Mouse (Mus musculus) embryonic facial prominence, embryonic 13.5 days (tissue): Measurements from ENCODE around the gene Noct. TPM values are rescaled to one million over a fixed set of nuclear protein-coding genes. Genes with fewer than 3 reads are reported as not detected.
"Not testable (repeated sequence)": the region's sequence is repeated elsewhere in the genome, so short reads cannot be mapped to it uniquely, and the experiment has no call there.

ENCODE experiments used
- ATAC-seq: fragments of 200-750 bp; cut with Nextera tagmentation; 2 replicates; pipeline ENCODE4 v1.8.0; 2017; ENCODE audit warnings: low read depth; ENCODE audit not compliant: insufficient number of reproducible peaks, insufficient read depth, low FRiP score, low TSS enrichment
- H3K27ac ChIP-seq: fragments of 300-500 bp; sonication (generic); 2 replicates; pipeline ENCODE4 v1.5.1; 2015; ENCODE audit warnings: moderate library complexity, mild to moderate bottlenecking, inconsistent platforms
- H3K27me3 ChIP-seq: fragments of 300-500 bp; sonication (generic); 2 replicates; pipeline ENCODE4 v1.6.1; 2015; ENCODE audit warnings: mild to moderate bottlenecking, inconsistent platforms
- H3K36me3 ChIP-seq: fragments of 300-500 bp; sonication (generic); 2 replicates; pipeline ENCODE4 v1.6.1; 2015; ENCODE audit warnings: mild to moderate bottlenecking, inconsistent platforms
- H3K4me1 ChIP-seq: fragments of 300-500 bp; sonication (generic); 2 replicates; pipeline ENCODE4 v1.6.1; 2015; ENCODE audit warnings: inconsistent platforms
- H3K4me2 ChIP-seq: fragments of 300-500 bp; sonication (generic); 2 replicates; pipeline ENCODE4 v1.6.1; 2015; ENCODE audit warnings: moderate library complexity, mild to moderate bottlenecking, inconsistent platforms
- H3K4me3 ChIP-seq: fragments of 300-500 bp; sonication (generic); 2 replicates; pipeline ENCODE4 v1.5.1; 2015; ENCODE audit warnings: mild to moderate bottlenecking, inconsistent platforms
- H3K9ac ChIP-seq: fragments of 300-500 bp; sonication (generic); 2 replicates; pipeline ENCODE4 v1.6.1; 2015; ENCODE audit warnings: mild to moderate bottlenecking, inconsistent platforms
- H3K9me3 ChIP-seq: fragments of 300-500 bp; sonication (generic); 2 replicates; pipeline ENCODE4 v1.6.1; 2016; ENCODE audit warnings: inconsistent platforms
- WGBS: fragments of 180-500 bp; shearing (Covaris S2); methylation state at CpG from one replicate; pipeline ENCODE4 v1.1.7; 2015; ENCODE audit warnings: mixed read lengths; 5-methylcytosine and 5-hydroxymethylcytosine counted together
- polyA plus RNA-seq: library from polyadenylated mRNA; unstranded; fragments of >200 nt; fragmentation: Nextera tagmentation; extraction: Ambion mirVana; gene quantifications from 2 replicates; pipeline ENCODE4 v1.2.1, GENCODE M21; 2015

Noct gene
- 9.6 and 9.9 TPM in 2 replicates for polyA plus RNA-seq

- peak; percentile 84 for ATAC-seq
- Histone ChIP-seq H3K9me3 (no peaks in the 10 kb centered on the region), H3K4me3 (peak within 1 kb of the TSS; percentile 92), H3K27me3 (no peaks in the 10 kb centered on the region), H3K36me3 (no peaks in the 10 kb centered on the region), H3K9ac (peak within 1 kb of the TSS; percentile 89), H3K4me2 (peak within 1 kb of the TSS; percentile 68), H3K4me1 (peaks cover 34% of the 10 kb centered on the region), H3K27ac (peak within 1 kb of the TSS; percentile 95)
- WGBS, result under 1% methylated on average over 84 of the region's 100 CpGs
Observed at GRCm38 (mm10) chr3:51224363-51225225, at the start of gene Noct. Gene Noct, plus strand, starts transcription at chr3:51224447.

GRCm38 (mm10) chr3:51178158-51178557, 46.1 kb upstream of the Noct start:
- H3K4me2 ChIP-seq, result peak overlapping the region; percentile 21; the same call in 1 of the 2 replicates
- no peaks in the 10 kb centered on the region for H3K36me3 ChIP-seq
- WGBS, result 29% methylated on average over 10 of the region's 10 CpGs
- H3K4me1 ChIP-seq, result 0 out of 2 replicates have a peak, but pooled peaks cover 6% of the 10 kb centered on the region
- no peak overlapping the region for H3K4me3 ChIP-seq
- no peak overlapping the region for H3K9ac ChIP-seq
- no peaks in the 10 kb centered on the region for H3K9me3 ChIP-seq
- H3K27me3 ChIP-seq, result no peaks in the 10 kb centered on the region
- no peak overlapping the region for H3K27ac ChIP-seq
- no peak for ATAC-seq

- Histone ChIP-seq H3K9ac (no peak overlapping the region), H3K27me3 (no peaks in the 10 kb centered on the region), H3K27ac (no peak overlapping the region), H3K4me2 (no peak overlapping the region), H3K9me3 (no peaks in the 10 kb centered on the region), H3K4me1 (0 out of 2 replicates have a peak, but pooled peaks cover 2% of the 10 kb centered on the region), H3K4me3 (no peak overlapping the region), H3K36me3 (no peaks in the 10 kb centered on the region)
- ATAC-seq, result no peak
- 87% methylated on average over 6 of the region's 6 CpGs for WGBS
Observed at GRCm38 (mm10) chr3:51179460-51180146, 44.6 kb upstream of the Noct start.

- no peak for ATAC-seq
- 72% methylated on average over 8 of the region's 8 CpGs for WGBS
- Histone ChIP-seq H3K4me1 (0 out of 2 replicates have a peak, but pooled peaks cover 6% of the 10 kb centered on the region), H3K36me3 (no peaks in the 10 kb centered on the region), H3K4me2 (no peak overlapping the region), H3K9ac (no peak overlapping the region), H3K9me3 (no peaks in the 10 kb centered on the region), H3K27ac (no peak overlapping the region), H3K27me3 (no peaks in the 10 kb centered on the region), H3K4me3 (no peak overlapping the region)
Observed at GRCm38 (mm10) chr3:51180341-51180940, 43.8 kb upstream of the Noct start.

- no peak overlapping the region for H3K4me3 ChIP-seq
- no peak for ATAC-seq
- 88% methylated on average over 5 of the region's 5 CpGs for WGBS
- H3K27ac ChIP-seq, result no peak overlapping the region
- H3K4me1 ChIP-seq, result 0 out of 2 replicates have a peak, but pooled peaks cover 6% of the 10 kb centered on the region
- H3K27me3 ChIP-seq, result no peaks in the 10 kb centered on the region
- no peak overlapping the region for H3K9ac ChIP-seq
- H3K9me3 ChIP-seq, result no peaks in the 10 kb centered on the region
- H3K4me2 ChIP-seq, result no peak overlapping the region
- no peaks in the 10 kb centered on the region for H3K36me3 ChIP-seq
Observed at GRCm38 (mm10) chr3:51182455-51182854, 41.8 kb upstream of the Noct start.

- H3K4me2 ChIP-seq, H3K27me3 ChIP-seq, H3K9me3 ChIP-seq, H3K4me1 ChIP-seq, H3K27ac ChIP-seq, ATAC-seq, H3K36me3 ChIP-seq, H3K9ac ChIP-seq, H3K4me3 ChIP-seq: not testable (repeated sequence)
- WGBS, result 68% methylated on average over 1 of the region's 1 CpGs
Observed at GRCm38 (mm10) chr3:51183508-51183907, 40.7 kb upstream of the Noct start.

- not testable (repeated sequence) for H3K9ac ChIP-seq, H3K9me3 ChIP-seq, H3K27ac ChIP-seq, ATAC-seq, H3K4me1 ChIP-seq, H3K27me3 ChIP-seq, H3K4me3 ChIP-seq, H3K36me3 ChIP-seq, H3K4me2 ChIP-seq
- 88% methylated on average over 3 of the region's 3 CpGs for WGBS
Observed at GRCm38 (mm10) chr3:51183967-51184366, 40.3 kb upstream of the Noct start.

- Histone ChIP-seq H3K27ac (no peak overlapping the region), H3K9ac (no peak overlapping the region)
- WGBS, result 50% methylated on average over 10 of the region's 10 CpGs
Observed at GRCm38 (mm10) chr3:51184715-51185114, 39.5 kb upstream of the Noct start.

GRCm38 (mm10) chr3:51185406-51185805, 38.8 kb upstream of the Noct start:
- 0 out of 2 replicates have a peak, but pooled peaks cover 6% of the 10 kb centered on the region for H3K4me1 ChIP-seq
- no peaks in the 10 kb centered on the region for H3K27me3 ChIP-seq
- ATAC-seq, result 0 out of 2 replicates have a peak, but pooled peaks have one; percentile 24
- H3K36me3 ChIP-seq, result no peaks in the 10 kb centered on the region
- H3K4me3 ChIP-seq, result no peak overlapping the region
- WGBS, result 82% methylated on average over 7 of the region's 7 CpGs
- H3K4me2 ChIP-seq, result no peak overlapping the region
- H3K9me3 ChIP-seq, result no peaks in the 10 kb centered on the region
- H3K27ac ChIP-seq, result no peak overlapping the region
- no peak overlapping the region for H3K9ac ChIP-seq

More at GRCm38 (mm10) chr3:51184715-51185114, 39.5 kb upstream of the Noct start:
- Histone ChIP-seq H3K4me2 (no peak overlapping the region), H3K27me3 (no peaks in the 10 kb centered on the region), H3K4me3 (no peak overlapping the region), H3K36me3 (no peaks in the 10 kb centered on the region), H3K4me1 (0 out of 2 replicates have a peak, but pooled peaks cover 6% of the 10 kb centered on the region), H3K9me3 (no peaks in the 10 kb centered on the region)
- ATAC-seq, result no peak

- Histone ChIP-seq H3K4me3 (no peak overlapping the region), H3K9me3 (no peaks in the 10 kb centered on the region), H3K27ac (no peak overlapping the region), H3K4me2 (no peak overlapping the region), H3K36me3 (no peaks in the 10 kb centered on the region), H3K4me1 (peaks cover 20% of the 10 kb centered on the region), H3K27me3 (no peaks in the 10 kb centered on the region), H3K9ac (no peak overlapping the region)
- ATAC-seq, result no peak
- 70% methylated on average over 6 of the region's 6 CpGs for WGBS
Observed at GRCm38 (mm10) chr3:51194075-51194474, 30.2 kb upstream of the Noct start.

- Histone ChIP-seq H3K9ac (no peak overlapping the region), H3K4me3 (no peak overlapping the region), H3K4me1 (peaks cover 20% of the 10 kb centered on the region), H3K9me3 (no peaks in the 10 kb centered on the region), H3K27me3 (no peaks in the 10 kb centered on the region), H3K36me3 (no peaks in the 10 kb centered on the region), H3K4me2 (peak overlapping the region; percentile 39), H3K27ac (0 out of 2 replicates have a peak overlapping the region, but pooled peaks have one; percentile 44)
- ATAC-seq, result no peak
- 41% methylated on average over 8 of the region's 8 CpGs for WGBS
Observed at GRCm38 (mm10) chr3:51195321-51195720, 28.9 kb upstream of the Noct start.
